Comparison of ENCODE assay signal across 10 mouse cellular contexts in the genomic region with DNA sequence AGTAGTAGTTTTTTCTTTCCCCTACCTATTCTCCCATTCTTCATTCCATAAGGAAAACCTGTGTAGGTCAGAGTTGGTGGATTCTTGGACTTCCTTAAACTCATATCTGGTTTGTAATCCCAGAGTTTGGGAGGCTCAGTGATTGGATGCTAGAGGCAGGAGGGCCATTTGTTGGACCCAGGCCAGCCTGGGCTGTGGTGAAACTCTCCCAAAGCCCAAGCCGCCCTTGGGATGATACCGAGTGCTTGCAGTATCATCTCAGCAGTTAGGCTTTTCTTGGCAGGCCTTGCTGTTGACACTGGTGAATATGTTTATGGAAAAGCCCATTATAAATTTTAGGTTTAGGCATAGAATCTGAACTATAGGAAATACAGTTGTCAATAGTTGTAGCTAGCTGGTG.
DNase-seq lines count a peak whose midpoint lies in the region; ATAC-seq and TF ChIP-seq lines count a peak whose summit lies in the region.
"Had no signal": no experiment of that assay in that cellular context is flagged by ENCODE, and none has a peak within 500 bp of the region (broad histone marks: within the 10 kb centered on the region; RNA-seq: fewer than 3 reads in every experiment).

No protein-coding gene starts in this region.

- DNase-seq in cerebellum, adult 2 months = peak; percentile 42 to 45
- no peak for DNase-seq in cerebellum, adult 11-12 months
- peak; percentile 72 for DNase-seq in left cerebral cortex, postnatal 4 days
- DNase-seq in left cerebral cortex, postnatal 25 days (ENCODE audit: low spot score in 2 of 2) = no peak
- DNase-seq in adrenal gland, adult 8-10 months = peak; percentile 49
- DNase-seq in gastrocnemius, postnatal 4 days (ENCODE audit: low spot score in 2 of 2) = peak; percentile 20 to 23
- no peak for DNase-seq in MN1 (ENCODE audit: low spot score)
- no peak for DNase-seq in hindbrain, embryonic 11.5 days (ENCODE audit: low spot score)
- DNase-seq: thymus, postnatal 4 days had no signal

- 23% methylated on average over 2 of the region's 2 CpGs for WGBS in cerebellum, adult 2 months
- WGBS in hindbrain, embryonic 11.5 days = 90% methylated on average over 2 of the region's 2 CpGs

- no peaks in the 10 kb centered on the region for H3K9me3 ChIP-seq in hindbrain, embryonic 11.5 days (ENCODE audit: control insufficient read depth, low read length)
- H3K9me3 ChIP-seq: limb, embryonic 12.5 days had no signal

- H3K4me2 ChIP-seq in hindbrain, embryonic 11.5 days (replicated peaks; ENCODE audit: low read depth, low read length) = no peak overlapping the region

- H3K4me1 ChIP-seq in cerebellum, adult 2 months (ENCODE audit: control insufficient read depth, insufficient read depth, low read length) = peaks cover 23% of the 10 kb centered on the region
- H3K4me1 ChIP-seq in hindbrain, embryonic 11.5 days (replicated peaks; ENCODE audit: control insufficient read depth, insufficient read depth, low read length) = peaks cover 3% of the 10 kb centered on the region; the same call in 1 of the 2 replicates

- intact Hi-C loops in left cerebral cortex, postnatal 4 days (cut with DNase I) = no loop called here
- intact Hi-C loops in left cerebral cortex, postnatal 25 days (cut with DNase I) = no loop called here

- no peaks in the 10 kb centered on the region for H3K36me3 ChIP-seq in hindbrain, embryonic 11.5 days (ENCODE audit: control insufficient read depth, insufficient read depth, low read length)
- H3K36me3 ChIP-seq: limb, embryonic 12.5 days had no signal

- no peak overlapping the region for H3K27ac ChIP-seq in cerebellum, adult 2 months (ENCODE audit: insufficient read depth, low read length)
- no peak overlapping the region for H3K27ac ChIP-seq in hindbrain, embryonic 11.5 days (ENCODE audit: low read depth, low read length)
- H3K27ac ChIP-seq: limb, embryonic 12.5 days had no signal

- no peaks in the 10 kb centered on the region for H3K27me3 ChIP-seq in cerebellum, adult 2 months (ENCODE audit: control insufficient read depth, insufficient read depth, low read length)
- H3K27me3 ChIP-seq in hindbrain, embryonic 11.5 days (ENCODE audit: control insufficient read depth, insufficient read depth, low read length) = no peaks in the 10 kb centered on the region
- H3K27me3 ChIP-seq: limb, embryonic 12.5 days had no signal

- no peak for ATAC-seq in hindbrain, embryonic 11.5 days (ENCODE audit: low FRiP score)

- no peak overlapping the region for H3K4me3 ChIP-seq in cerebellum, adult 2 months (replicated peaks; ENCODE audit: insufficient read depth, low read depth, low read length)
- no peak overlapping the region for H3K4me3 ChIP-seq in hindbrain, embryonic 11.5 days (ENCODE audit: low read depth, low read length)
- H3K4me3 ChIP-seq: limb, embryonic 12.5 days had no signal

- TF ChIP-seq POLR2A in cerebellum, adult 2 months (IDR thresholded peaks at IDR 0.05; ENCODE audit: borderline replicate concordance, insufficient read depth, low read length) = no peak

- H3K9ac ChIP-seq in hindbrain, embryonic 11.5 days (ENCODE audit: low read depth, low read length) = no peak overlapping the region
- H3K9ac ChIP-seq: limb, embryonic 12.5 days had no signal

- TF ChIP-seq CTCF in cerebellum, adult 2 months (IDR thresholded peaks at IDR 0.05; ENCODE audit: borderline replicate concordance, insufficient read depth, low read depth, low read length) = no peak

Comparison
In these comparisons a context has a peak if more than half of its experiments do, and no peak if none do; other contexts are left out.
1. DNase-seq: peak in cerebellum, adult 2 months (2 of 2), left cerebral cortex, postnatal 4 days (single experiment), adrenal gland, adult 8-10 months (single experiment) and gastrocnemius, postnatal 4 days (2 of 2); none in cerebellum, adult 11-12 months (single experiment), left cerebral cortex, postnatal 25 days (0 of 2), MN1 (single experiment) and hindbrain, embryonic 11.5 days (single experiment).